Mouse (Mus musculus) heart, postnatal 25 days (tissue): ENCODE results near the gene Srgap2. TPM values are rescaled to one million over a fixed set of nuclear protein-coding genes. Genes with fewer than 3 reads are reported as not detected.
A peak's percentile ranks its signal among the peaks of the same experiment; 100 is the strongest.

Experiments used
- DNase-seq: peaks from one replicate; pipeline ENCODE4 v3.0.0; 2022; ENCODE audit warnings: low spot score
- intact Hi-C: fragments of 180-260 bp; cut with DNase I; formaldehyde crosslinking; loops from one replicate; pipeline ENCODE4 v1.15.1; 2025
- total RNA-seq, 2 experiments: library from RNA; stranded (reverse); gene quantifications; 2 replicates each; pipeline ENCODE4 v1.2.3; 2021

Gene Srgap2
- total RNA-seq, 2 experiments from 2014 or later, result 22.8 to 24.3 TPM

DNA sequence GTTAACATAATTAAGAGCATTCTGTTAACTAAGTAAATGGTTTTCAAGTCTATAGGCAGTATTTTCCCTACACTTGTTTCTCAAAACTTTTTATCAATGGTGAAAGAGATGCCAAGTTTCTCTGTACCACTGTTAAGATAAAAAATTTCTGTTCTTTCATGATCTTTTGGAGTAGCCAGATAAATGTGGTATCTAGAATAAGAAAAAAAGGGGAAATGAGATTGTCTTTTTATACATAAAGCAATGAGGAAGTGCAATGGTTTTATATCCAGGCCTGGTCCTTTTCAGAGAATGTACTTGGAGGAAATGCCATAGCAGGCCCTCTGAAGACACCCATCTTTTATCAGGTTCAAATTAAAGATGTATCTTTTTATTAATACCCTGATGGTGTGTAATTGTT lies 45.8 kb downstream of the Srgap2 start:
- intact Hi-C loops, result no loop called here
- DNase-seq, result no peak

DNA sequence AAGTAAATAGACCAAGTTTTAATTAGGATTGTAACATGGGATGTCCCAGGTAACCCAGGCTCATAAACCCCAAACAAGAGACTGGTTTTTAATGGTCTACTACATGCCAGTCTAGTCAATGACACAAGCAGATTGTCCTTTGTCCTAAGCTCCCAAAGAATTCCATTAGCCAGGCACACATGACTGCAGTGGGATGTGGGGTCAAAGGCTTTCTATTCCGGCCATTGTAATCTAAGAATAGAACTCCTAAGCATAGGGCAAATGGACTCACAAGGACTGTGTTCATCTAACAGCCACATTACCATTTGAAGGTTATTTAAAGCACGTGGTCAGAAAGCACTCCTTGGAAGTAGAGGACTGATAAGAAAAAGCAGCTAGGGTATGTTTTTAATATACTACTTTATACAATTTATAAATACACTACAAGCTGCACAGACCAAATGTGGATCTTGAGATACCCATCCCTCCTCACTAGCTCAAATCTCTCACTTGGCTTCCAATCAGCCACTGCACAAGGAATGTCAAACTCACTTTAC lies 48.3 kb downstream of the Srgap2 start:
- intact Hi-C loops, result loop anchor here (5.0 kb wide), 1 partner anchor 52 kb away; no protein-coding TSS in a partner anchor
- DNase-seq, result peak; percentile 12

DNA sequence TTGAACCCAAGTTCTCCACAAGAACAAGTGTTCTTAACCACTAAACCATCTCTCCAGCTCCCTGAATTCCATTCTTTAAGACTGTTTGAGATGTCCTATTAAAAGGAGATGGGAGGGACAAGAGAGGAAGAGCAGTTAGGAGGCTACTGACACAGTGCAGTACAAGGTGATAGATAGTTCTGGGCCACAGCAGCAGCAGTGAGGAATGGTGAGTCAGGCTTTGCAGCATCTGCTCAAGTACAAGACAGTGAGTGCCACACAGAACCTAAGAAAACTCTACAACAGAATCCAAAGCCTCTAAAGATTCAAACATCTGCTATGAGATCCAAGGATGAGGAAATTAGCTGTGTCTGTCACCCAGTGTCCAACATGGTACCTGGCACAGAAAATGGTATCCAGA lies 51.8 kb downstream of the Srgap2 start:
- no peak for DNase-seq
- intact Hi-C loops, result loop anchor here (5.0 kb wide), 1 partner anchor 48 kb away; no protein-coding TSS in a partner anchor

DNA sequence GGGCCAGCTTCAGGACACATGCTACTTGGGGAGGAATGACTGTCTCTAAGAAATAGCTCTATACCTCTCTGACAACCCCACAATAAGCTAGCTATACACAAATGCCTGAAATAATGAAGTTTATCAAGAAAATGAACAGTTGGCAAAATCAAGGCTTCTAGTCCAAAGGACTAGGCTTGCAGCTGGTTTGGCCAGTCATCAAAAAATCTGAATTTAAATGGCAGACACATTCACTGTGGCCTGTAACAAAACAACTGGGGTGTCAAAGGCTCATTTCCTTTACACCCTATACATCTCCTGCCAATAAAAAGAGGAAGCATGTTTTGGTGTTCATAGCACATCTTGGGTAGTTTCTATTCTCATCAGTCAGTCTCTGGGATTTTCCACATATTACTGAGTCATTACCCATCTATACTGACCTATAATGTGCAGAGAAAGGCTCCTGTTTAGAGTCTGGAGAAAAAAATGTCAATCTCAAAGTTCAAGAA lies 53.5 kb downstream of the Srgap2 start:
- DNase-seq, result no peak
- intact Hi-C loops, result no loop called here

DNA sequence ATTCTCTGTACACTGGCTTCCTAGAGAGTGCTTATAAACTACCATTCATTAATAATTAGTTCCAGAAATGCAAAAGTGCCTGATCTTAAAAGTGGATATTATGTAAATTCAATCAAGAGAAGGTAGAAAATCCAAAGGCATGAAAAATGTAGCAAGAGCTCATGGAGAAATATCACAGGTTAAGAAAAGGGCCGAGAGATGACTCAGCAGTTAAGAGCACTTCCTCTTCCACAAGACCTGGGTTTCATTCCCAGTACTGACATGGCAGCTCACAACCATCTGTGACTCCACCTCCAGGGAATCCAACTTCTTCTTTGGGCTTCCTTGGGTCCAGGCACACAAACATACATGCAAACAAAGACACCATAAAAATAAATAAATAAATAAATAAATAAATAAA lies 56.6 kb downstream of the Srgap2 start:
- no peak for DNase-seq
- intact Hi-C loops, result no loop called here

DNA sequence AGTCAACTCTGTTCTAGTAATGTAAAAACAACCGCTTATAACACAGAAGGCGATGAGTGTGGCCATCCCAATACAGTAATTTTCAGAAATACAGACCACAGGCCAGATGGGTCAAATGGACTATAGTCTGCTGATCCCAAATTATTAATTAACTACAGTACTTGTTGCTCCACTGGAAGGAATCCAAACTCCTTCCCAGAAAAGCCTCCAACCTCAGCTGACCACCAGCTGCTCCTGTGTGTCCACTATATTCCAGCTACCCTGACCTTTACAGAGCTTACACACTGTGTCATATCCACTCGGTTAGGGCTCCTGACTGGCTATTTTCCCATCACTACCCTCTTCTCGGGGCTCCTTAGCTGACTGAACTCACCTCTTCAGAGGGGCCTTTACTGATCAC lies 61.3 kb downstream of the Srgap2 start:
- DNase-seq, result no peak
- intact Hi-C loops, result no loop called here

DNA sequence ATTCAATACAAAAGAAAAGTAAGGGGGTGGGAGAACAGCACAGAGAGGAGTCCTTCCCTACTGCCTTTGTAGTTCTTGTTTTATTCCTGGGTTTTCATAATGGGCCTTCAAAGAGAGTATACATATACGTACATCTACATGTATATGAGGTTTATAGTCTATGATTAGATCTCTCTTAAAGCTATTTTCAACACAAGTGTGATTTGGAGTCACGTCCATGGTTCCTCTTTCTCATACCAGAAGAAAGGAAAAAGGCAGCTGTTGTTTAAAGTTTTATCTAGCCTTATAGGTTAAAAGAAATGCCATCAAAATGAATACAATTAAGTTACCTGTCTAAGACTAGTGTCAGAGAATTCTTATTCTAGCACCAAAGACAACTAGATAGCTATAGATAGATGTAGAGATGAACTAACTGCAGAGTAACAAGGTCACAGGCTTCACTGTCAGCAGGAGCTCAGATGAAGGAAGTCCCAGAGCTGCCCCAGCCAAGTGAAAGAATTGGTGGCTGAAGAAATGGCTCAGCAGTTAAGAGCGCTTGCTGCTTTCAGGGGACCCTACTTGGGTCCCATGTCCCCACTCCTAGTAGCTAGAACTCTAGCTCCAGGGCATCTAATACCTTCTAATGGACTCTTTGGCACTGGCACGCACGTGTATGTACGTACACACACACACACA lies 63.1 kb downstream of the Srgap2 start:
- intact Hi-C loops, result no loop called here
- DNase-seq, result no peak

DNA sequence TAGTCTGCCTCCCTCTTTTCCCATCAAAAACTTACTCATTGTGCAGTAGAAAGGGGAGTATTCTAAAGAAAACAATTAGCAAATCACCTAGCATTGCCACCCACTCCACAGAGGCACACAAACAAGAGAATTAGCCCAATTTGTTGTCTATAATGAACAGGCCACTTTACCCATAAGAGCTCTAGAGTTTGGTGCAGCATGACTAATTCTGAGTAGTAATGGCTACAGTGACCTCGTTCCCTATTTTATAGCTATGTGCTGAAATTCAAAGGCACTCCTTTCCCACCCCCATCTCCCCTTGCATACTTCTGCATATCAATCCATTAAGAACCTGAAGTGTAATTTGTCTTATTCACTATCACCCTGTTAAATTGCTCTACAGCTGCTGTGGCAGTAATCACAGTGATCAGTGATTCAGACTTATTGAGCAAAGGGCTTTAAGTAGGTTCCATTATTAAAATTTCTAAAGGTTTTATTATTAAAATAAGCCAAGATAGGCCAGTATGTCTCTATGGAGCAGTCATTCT lies 64.5 kb downstream of the Srgap2 start:
- intact Hi-C loops, result no loop called here
- no peak for DNase-seq

DNA sequence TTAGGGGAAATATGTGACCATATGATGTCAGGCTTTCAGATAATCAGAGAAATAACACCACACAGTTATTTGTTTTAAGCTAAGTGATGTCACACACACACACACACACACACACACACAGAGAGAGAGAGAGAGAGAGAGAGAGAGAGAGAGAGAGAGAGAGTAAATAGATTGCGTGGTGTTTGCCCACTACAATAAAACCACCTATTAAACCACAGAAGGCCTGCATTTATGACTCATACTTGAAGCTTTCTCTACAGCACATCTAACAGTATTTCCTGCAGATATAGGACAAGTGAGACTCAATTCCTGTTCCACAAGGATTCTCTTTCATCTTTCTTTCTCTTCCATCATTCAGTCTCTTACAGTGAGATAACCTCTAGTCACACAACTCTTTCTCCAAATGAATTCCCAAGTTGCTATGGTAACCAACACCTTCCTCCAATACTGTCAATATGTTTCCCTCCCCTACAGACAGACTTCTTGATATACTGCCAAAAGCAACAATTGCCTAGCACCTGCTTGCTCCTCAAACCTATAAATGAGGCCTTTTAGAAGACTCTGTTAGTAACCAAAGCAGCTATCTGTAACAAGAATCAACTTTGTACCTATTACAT lies 66.1 kb downstream of the Srgap2 start:
- DNase-seq, result no peak
- intact Hi-C loops, result no loop called here

DNA sequence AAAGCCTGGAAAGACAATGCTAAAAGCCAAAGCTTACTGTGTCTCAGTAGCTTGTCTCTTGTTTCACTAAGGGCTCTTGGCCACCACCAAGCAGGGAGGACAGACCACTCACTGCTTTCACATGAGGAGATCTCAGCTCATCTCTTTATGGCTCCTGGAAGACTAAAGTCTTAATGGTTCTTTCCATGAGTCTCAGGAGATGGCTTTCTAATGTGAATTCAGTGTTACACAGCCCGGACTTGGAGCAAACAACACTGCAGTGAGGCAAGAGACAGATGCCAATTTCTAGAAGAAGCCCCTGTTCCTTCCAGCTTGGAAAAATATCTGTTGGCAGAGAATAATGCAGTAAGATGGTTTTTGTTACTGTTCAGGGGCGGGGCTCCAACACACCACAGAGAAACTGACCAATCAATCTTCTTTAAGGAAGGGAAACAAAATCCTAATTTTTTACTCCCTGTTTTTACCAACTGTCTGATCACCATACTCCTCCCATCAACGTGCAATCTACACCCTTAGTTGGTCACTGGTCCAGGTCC lies 71.7 kb downstream of the Srgap2 start:
- no peak for DNase-seq
- intact Hi-C loops, result loop anchor here (5.0 kb wide), 1 partner anchor 52 kb away; no protein-coding TSS in a partner anchor

DNA sequence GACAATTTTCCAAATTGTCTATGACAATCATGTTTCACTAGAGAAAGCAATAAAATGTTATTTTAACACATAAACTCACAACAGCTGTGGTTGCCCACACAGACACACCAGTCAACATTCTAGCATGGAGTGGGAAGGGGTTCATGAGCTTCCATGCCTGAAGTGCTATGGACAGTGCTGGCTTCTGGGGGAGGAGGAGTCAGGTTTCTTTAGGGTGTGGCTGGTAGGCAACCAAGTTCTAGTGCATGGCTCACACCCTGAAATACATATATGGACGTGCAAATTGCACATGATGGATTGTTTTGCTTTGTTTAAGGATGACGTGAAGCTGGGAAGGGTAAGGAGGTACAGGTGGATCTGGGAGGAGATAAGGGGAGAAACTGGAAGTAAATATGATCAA lies 72.8 kb downstream of the Srgap2 start:
- DNase-seq, result no peak
- intact Hi-C loops, result no loop called here

DNA sequence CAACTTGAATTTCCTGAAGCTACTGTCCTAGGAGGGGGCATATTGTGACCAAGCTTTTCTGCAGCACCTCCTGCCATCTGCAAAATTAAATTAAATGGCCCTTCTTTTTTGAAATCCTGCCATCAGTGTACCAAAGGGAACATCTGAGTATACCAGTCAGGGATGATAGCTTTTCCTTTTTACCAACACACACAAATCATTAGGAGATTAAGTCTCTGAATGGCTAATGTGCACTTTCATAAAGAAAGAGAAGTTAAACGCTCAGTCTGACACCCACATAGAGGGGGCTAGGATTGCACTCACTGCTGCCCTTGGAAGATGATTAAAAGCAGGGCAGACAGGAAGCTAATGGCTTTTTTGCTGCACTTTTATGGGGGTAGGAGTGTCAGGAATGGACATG lies 73.8 kb downstream of the Srgap2 start:
- intact Hi-C loops, result no loop called here
- DNase-seq, result no peak

DNA sequence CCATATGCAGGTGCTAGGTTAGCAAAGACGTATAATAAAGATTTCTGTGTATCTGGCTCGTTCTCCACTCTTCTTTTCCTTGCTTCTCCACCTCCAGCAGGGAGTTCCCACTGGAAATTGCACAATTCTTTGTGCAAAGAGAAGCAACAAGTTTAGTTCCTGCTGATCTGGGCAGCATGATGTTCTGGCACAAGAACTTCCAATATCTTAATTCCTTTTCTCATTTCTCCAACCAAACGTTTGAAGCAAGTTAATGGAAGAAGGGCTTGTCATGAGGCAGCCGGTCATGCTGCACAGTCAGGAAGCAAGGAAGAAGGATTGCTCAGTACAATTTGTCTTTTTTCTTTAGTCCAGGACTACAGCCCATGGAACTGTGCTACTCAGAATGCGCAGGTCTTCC lies 78.8 kb downstream of the Srgap2 start:
- no peak for DNase-seq
- intact Hi-C loops, result no loop called here

DNA sequence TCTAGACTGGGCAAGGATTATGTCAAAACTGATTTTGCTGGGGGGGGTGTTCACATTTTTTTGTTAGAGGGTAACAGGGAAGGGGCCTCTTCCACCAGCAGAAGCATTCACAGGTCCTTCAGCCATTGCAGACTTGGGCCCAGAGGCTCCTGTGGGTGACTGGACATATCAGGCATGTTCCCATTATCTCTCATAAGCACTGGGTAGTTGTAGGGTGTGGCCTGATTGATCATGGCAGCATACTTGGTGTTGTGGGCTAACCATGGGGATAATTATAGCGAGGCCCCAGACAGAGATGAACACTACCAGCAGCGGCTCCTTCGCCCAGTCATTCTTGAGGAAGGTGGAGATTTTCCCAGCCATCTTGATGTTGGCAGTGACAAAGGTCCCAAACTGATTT lies 79.8 kb downstream of the Srgap2 start:
- intact Hi-C loops, result no loop called here
- no peak for DNase-seq

DNA sequence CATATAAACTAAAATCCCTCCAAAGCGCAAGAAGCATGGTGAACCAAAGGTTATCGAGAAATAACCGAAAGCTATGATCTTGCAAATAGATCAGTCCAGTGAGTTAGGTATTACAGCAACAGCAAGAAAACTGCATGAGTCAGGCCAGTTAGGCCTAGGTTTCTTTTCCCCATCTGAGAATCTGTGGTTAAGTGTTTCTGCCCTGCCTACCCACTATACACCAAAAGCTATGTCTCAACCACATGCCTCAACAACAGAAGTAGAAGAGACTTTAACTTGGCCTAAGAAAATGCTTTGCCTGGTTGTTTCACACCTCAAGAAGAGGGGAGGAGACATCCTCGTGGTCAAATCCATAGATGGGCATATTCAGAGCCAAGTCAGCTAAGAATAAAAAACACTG lies 80.6 kb downstream of the Srgap2 start:
- intact Hi-C loops, result no loop called here
- DNase-seq, result no peak

DNA sequence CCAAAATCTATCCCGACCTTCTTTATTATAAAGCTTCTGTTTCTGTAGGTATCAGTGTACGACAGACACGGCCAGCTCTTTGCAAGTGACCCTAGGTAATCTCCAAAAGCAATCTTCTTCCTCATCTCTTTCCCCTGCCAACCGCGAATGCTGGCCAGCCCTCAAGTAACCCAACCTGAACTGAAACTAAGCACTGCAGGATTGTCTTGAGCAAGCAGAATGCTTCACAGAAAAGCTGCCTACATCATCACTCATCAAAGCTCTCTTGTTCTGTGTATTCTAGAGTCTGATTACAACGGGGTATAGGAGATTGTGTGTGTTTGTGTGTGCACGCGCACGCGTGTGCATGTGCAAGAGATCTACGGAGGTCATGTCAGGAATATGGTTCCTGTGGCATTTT lies 88.6 kb downstream of the Srgap2 start:
- intact Hi-C loops, result no loop called here
- no peak for DNase-seq

DNA sequence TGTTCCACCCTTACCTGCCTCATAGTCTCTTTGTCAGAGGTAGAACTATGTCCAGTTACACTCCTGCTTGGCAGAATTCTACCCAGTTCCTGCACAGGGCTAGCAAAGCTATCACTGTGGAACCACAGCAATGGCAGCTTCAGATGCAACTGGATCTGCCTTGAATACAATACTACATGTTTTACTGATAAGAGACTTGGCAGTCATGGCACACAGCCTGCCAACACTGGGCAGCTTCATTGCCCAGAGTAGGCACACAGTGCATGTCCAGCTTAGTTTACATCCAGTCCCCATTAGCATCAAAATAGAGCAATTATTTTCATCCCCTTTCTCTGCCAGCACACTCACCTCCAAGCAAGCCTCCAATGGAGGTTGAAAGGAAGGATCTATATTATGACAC lies 89.2 kb downstream of the Srgap2 start:
- DNase-seq, result no peak
- intact Hi-C loops, result no loop called here

DNA sequence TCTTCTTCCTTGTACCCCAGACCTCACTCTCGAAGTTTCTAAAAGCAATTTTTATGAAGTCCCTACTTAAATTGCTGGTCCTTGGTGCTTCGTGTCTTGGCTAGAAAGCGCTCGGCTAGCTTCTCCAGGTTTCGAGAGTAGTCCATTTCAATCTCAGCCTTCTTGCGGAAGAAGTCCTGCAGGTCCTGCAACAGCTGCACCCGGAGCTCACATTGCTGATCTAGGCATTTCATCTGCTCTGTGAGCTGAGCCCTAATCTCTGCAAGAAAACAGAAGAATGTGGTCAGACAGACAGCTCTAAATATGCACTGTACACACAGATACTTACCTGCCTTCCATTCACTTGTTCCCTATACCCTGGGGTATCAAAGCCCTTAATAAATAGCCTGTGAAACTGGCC lies 90.5 kb downstream of the Srgap2 start:
- intact Hi-C loops, result no loop called here
- no peak for DNase-seq

DNA sequence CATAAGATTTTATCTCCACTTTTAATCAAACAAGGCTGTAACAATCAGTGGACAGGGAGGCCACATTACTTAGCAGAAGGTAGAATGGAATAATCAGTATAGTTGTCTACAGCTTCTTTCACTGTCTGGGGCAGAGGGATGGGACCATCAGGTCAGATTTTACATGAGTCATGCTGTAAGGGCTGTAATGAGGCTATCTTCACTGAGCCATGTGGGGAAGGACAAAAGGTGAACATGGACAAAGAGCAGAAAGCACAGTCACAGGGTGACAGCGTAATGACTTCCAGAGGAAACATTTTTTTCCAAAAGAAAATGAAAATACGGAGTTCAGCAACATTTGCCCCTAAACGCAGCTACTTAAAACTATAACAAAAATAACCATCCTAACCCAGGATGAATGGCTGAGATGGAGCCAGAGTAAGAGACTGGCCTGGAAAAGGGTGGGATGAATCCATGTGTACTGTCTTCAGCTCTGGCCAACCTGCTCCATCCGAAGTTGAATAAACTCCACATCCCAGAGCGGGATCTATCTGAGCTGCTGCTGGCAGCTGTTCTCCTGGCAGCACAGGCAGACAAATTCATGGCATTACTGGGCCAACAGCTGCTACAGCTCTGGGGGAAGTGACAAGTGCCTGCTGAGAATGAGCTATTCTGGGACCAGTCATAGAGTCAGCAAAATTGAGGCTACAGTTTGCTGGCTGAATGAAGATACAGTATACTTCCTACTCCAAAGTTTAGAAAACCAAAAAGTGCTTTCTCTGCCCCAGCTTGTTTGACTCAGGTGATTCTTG lies 95.5 kb downstream of the Srgap2 start:
- intact Hi-C loops, result loop anchor here (5.0 kb wide), 1 partner anchor 96 kb away; the partner anchor contains the start of genes Fam72a and Srgap2
- DNase-seq, result peak; percentile 72
